In genomic region chr2:172025459-172026130, GRCm38 (mm10) we compare ENCODE assay signal across 24 mouse cellular contexts. TPM values are rescaled to one million over a fixed set of nuclear protein-coding genes. Genes with fewer than 3 reads are reported as not detected.
A peak's percentile ranks its signal among the peaks of the same experiment; 100 is the strongest.
DNase-seq lines count a peak whose midpoint lies in the region; ATAC-seq and TF ChIP-seq lines count a peak whose summit lies in the region.
"Had no signal": no experiment of that assay in that cellular context is flagged by ENCODE, and none has a peak within 500 bp of the region (broad histone marks: within the 10 kb centered on the region; RNA-seq: fewer than 3 reads in every experiment).

No protein-coding gene starts in this region.

- peak; percentile 81 for ATAC-seq in forebrain, embryonic 11.5 days (replicated peaks; ENCODE audit: low FRiP score)
- no peak for ATAC-seq in forebrain, postnatal 0 days
- ATAC-seq in midbrain, embryonic 11.5 days (ENCODE audit: low FRiP score) = peak; percentile 88
- no peak for ATAC-seq in midbrain, postnatal 0 days (ENCODE audit: low FRiP score)
- no peak for ATAC-seq in midbrain, embryonic 14.5 days (ENCODE audit: low FRiP score, low TSS enrichment)
- ATAC-seq: CD4-positive, CD25-positive, alpha-beta regulatory T cell, adult 4 months; liver, embryonic 12.5 days; Patski had no signal

- H3K36me3 ChIP-seq in forebrain, embryonic 11.5 days (ENCODE audit: control insufficient read depth, insufficient read depth, low read length) = no peaks in the 10 kb centered on the region
- no peaks in the 10 kb centered on the region for H3K36me3 ChIP-seq in forebrain, postnatal 0 days (ENCODE audit: insufficient read depth)
- no peaks in the 10 kb centered on the region for H3K36me3 ChIP-seq in midbrain, embryonic 11.5 days (ENCODE audit: control insufficient read depth, insufficient read depth, low read length)
- no peaks in the 10 kb centered on the region for H3K36me3 ChIP-seq in midbrain, postnatal 0 days (ENCODE audit: insufficient read depth, low read length)
- no peaks in the 10 kb centered on the region for H3K36me3 ChIP-seq in midbrain, embryonic 14.5 days (ENCODE audit: control insufficient read depth, insufficient read depth, low read length)
- H3K36me3 ChIP-seq: limb, embryonic 12.5 days; liver, embryonic 12.5 days; neural tube, embryonic 13.5 days had no signal

- H3K4me1 ChIP-seq in forebrain, embryonic 11.5 days (replicated peaks; ENCODE audit: control insufficient read depth, insufficient read depth, low read length) = no peaks in the 10 kb centered on the region
- no peaks in the 10 kb centered on the region for H3K4me1 ChIP-seq in forebrain, postnatal 0 days (ENCODE audit: insufficient read depth)
- peaks cover 4% of the 10 kb centered on the region for H3K4me1 ChIP-seq in midbrain, embryonic 11.5 days (ENCODE audit: control insufficient read depth, insufficient read depth, low read length)
- no peaks in the 10 kb centered on the region for H3K4me1 ChIP-seq in midbrain, postnatal 0 days (ENCODE audit: insufficient read depth, low read length)
- H3K4me1 ChIP-seq in midbrain, embryonic 14.5 days (ENCODE audit: control insufficient read depth, insufficient read depth, low read length) = no peaks in the 10 kb centered on the region
- H3K4me1 ChIP-seq: liver, embryonic 12.5 days had no signal

- no peaks in the 10 kb centered on the region for H3K27me3 ChIP-seq in forebrain, embryonic 11.5 days (ENCODE audit: control insufficient read depth, insufficient read depth, low read length)
- no peaks in the 10 kb centered on the region; the same call in 1 of the 2 replicates for H3K27me3 ChIP-seq in forebrain, postnatal 0 days (ENCODE audit: insufficient read depth, low read length)
- H3K27me3 ChIP-seq in midbrain, embryonic 11.5 days (ENCODE audit: control insufficient read depth, insufficient read depth, low read length) = no peaks in the 10 kb centered on the region
- H3K27me3 ChIP-seq in midbrain, postnatal 0 days (ENCODE audit: insufficient read depth, low read length) = no peaks in the 10 kb centered on the region
- H3K27me3 ChIP-seq in midbrain, embryonic 14.5 days (ENCODE audit: control insufficient read depth, insufficient read depth, low read length) = no peaks in the 10 kb centered on the region
- H3K27me3 ChIP-seq: liver, embryonic 12.5 days; neural tube, embryonic 13.5 days; Patski had no signal

- H3K4me3 ChIP-seq in forebrain, embryonic 11.5 days (ENCODE audit: low read depth, low read length) = no peak overlapping the region
- H3K4me3 ChIP-seq in forebrain, postnatal 0 days (ENCODE audit: low read depth, low read length) = no peak overlapping the region
- H3K4me3 ChIP-seq in midbrain, embryonic 11.5 days (ENCODE audit: low read depth, low read length) = no peak overlapping the region
- H3K4me3 ChIP-seq in midbrain, postnatal 0 days (ENCODE audit: low read depth, low read length) = no peak overlapping the region
- H3K4me3 ChIP-seq in midbrain, embryonic 14.5 days (replicated peaks; ENCODE audit: low read depth, low read length) = no peak overlapping the region
- H3K4me3 ChIP-seq: limb, embryonic 12.5 days; liver, embryonic 12.5 days; neural tube, embryonic 13.5 days had no signal

- no peak for TF ChIP-seq CTCF in forebrain, postnatal 0 days (IDR thresholded peaks at IDR 0.05; ENCODE audit: low read depth)
- TF ChIP-seq CTCF in midbrain, postnatal 0 days (IDR thresholded peaks at IDR 0.05) = no peak

- no peaks in the 10 kb centered on the region for H3K9me3 ChIP-seq in forebrain, embryonic 11.5 days (ENCODE audit: control insufficient read depth, low read length)
- H3K9me3 ChIP-seq in forebrain, postnatal 0 days (ENCODE audit: low read length) = no peaks in the 10 kb centered on the region
- H3K9me3 ChIP-seq in midbrain, embryonic 11.5 days (ENCODE audit: control insufficient read depth, low read length) = no peaks in the 10 kb centered on the region
- no peaks in the 10 kb centered on the region for H3K9me3 ChIP-seq in midbrain, postnatal 0 days (ENCODE audit: low read length)
- H3K9me3 ChIP-seq in midbrain, embryonic 14.5 days (ENCODE audit: control insufficient read depth, low read length) = no peaks in the 10 kb centered on the region
- H3K9me3 ChIP-seq: limb, embryonic 12.5 days; neural tube, embryonic 13.5 days had no signal

- DNase-seq in forebrain, embryonic 11.5 days (ENCODE audit: low spot score) = peak; percentile 59
- DNase-seq in forebrain, postnatal 0 days = no peak
- peak; percentile 92 for DNase-seq in midbrain, embryonic 11.5 days (ENCODE audit: low spot score, missing footprints)
- no peak for DNase-seq in midbrain, postnatal 0 days (ENCODE audit: low spot score)
- DNase-seq in embryo, embryonic 11 days = peak; percentile 58
- peak; percentile 40 for DNase-seq in midbrain, embryonic 14.5 days
- no peak for DNase-seq in cerebellum, adult 11-12 months
- DNase-seq: adrenal gland, postnatal 25 days; cerebellum, adult 2 months; cerebellum, postnatal 36 days; gastrocnemius, postnatal 36 days; kidney, adult 11 months; lung, embryonic 14.5 days; lung, postnatal 4 days; thymus, postnatal 14 days had no signal

- no peak overlapping the region for H3K9ac ChIP-seq in forebrain, embryonic 11.5 days (ENCODE audit: low read length)
- H3K9ac ChIP-seq in forebrain, postnatal 0 days = no peak overlapping the region
- H3K9ac ChIP-seq in midbrain, embryonic 11.5 days (ENCODE audit: low read length) = no peak overlapping the region
- H3K9ac ChIP-seq in midbrain, postnatal 0 days (replicated peaks; ENCODE audit: low read length, poor library complexity, severe bottlenecking) = no peak overlapping the region
- H3K9ac ChIP-seq in midbrain, embryonic 14.5 days (replicated peaks; ENCODE audit: low read length) = no peak overlapping the region
- H3K9ac ChIP-seq: limb, embryonic 12.5 days; liver, embryonic 12.5 days; lung, embryonic 14.5 days; neural tube, embryonic 13.5 days had no signal

- WGBS in forebrain, embryonic 11.5 days = 34% methylated on average over 12 of the region's 12 CpGs
- WGBS in forebrain, postnatal 0 days = 29% methylated on average over 12 of the region's 12 CpGs
- 39% methylated on average over 12 of the region's 12 CpGs for WGBS in midbrain, embryonic 11.5 days
- 35% methylated on average over 12 of the region's 12 CpGs for WGBS in midbrain, postnatal 0 days
- 27% methylated on average over 12 of the region's 12 CpGs for WGBS in midbrain, embryonic 14.5 days

- no peak overlapping the region for H3K27ac ChIP-seq in forebrain, embryonic 11.5 days (ENCODE audit: low read depth, low read length)
- H3K27ac ChIP-seq in forebrain, postnatal 0 days (ENCODE audit: low read depth, low read length) = no peak overlapping the region
- H3K27ac ChIP-seq in midbrain, embryonic 11.5 days (ENCODE audit: low read depth, low read length) = no peak overlapping the region
- no peak overlapping the region for H3K27ac ChIP-seq in midbrain, postnatal 0 days (ENCODE audit: low read depth, low read length)
- H3K27ac ChIP-seq in midbrain, embryonic 14.5 days (replicated peaks; ENCODE audit: low read depth, low read length) = no peak overlapping the region
- H3K27ac ChIP-seq: kidney, postnatal 0 days; limb, embryonic 12.5 days; liver, embryonic 12.5 days; neural tube, embryonic 13.5 days had no signal

- H3K4me2 ChIP-seq in forebrain, embryonic 11.5 days (ENCODE audit: low read depth, low read length, severe bottlenecking) = no peak overlapping the region
- H3K4me2 ChIP-seq in forebrain, postnatal 0 days (ENCODE audit: low read depth) = no peak overlapping the region
- H3K4me2 ChIP-seq in midbrain, embryonic 11.5 days = no peak overlapping the region
- H3K4me2 ChIP-seq in midbrain, postnatal 0 days (ENCODE audit: low read depth, low read length, poor library complexity, severe bottlenecking) = no peak overlapping the region
- no peak overlapping the region for H3K4me2 ChIP-seq in midbrain, embryonic 14.5 days (ENCODE audit: low read length)
- H3K4me2 ChIP-seq: limb, embryonic 12.5 days; liver, embryonic 12.5 days; lung, embryonic 14.5 days; neural tube, embryonic 13.5 days had no signal

RNA-seq across cellular contexts. Expression of gene Cbln4, which starts 17.7 kb away (rescaled TPM):
- 0.96 and 1.6 TPM in 2 replicates for polyA plus RNA-seq in forebrain, embryonic 11.5 days (2014; fragmentation: Nextera tagmentation; extraction: Ambion mirVana)
- total RNA-seq in forebrain, postnatal 0 days (2014; rRNA removed) = 10.9 and 15.7 TPM in 2 replicates
- 11.5 and 24.0 TPM in 2 replicates for polyA plus RNA-seq in forebrain, postnatal 0 days (2015; fragmentation: Nextera tagmentation; extraction: Ambion mirVana)
- polyA plus RNA-seq in midbrain, embryonic 11.5 days (2014; fragmentation: Nextera tagmentation; extraction: Ambion mirVana) = 0.80 and 1.2 TPM in 2 replicates
- total RNA-seq in midbrain, postnatal 0 days (2014; rRNA removed) = 34.4 and 35.7 TPM in 2 replicates
- 46.7 and 48.3 TPM in 2 replicates for polyA plus RNA-seq in midbrain, postnatal 0 days (2015; fragmentation: Nextera tagmentation; extraction: Ambion mirVana)
- polyA plus RNA-seq in midbrain, embryonic 14.5 days (2014; fragmentation: Nextera tagmentation; extraction: Ambion mirVana) = 29.0 and 34.7 TPM in 2 replicates
- total RNA-seq: adrenal gland, postnatal 25 days; ES-E14; gastrocnemius, postnatal 36 days had no signal
- polyA plus RNA-seq: heart, postnatal 0 days; liver, embryonic 12.5 days; lung, embryonic 14.5 days; Patski; small intestine, adult 2 months had no signal

Comparison
In these comparisons a context has a peak if more than half of its experiments do, and no peak if none do; other contexts are left out.
1. ATAC-seq: peak in forebrain, embryonic 11.5 days (single experiment) and midbrain, embryonic 11.5 days (single experiment); none in forebrain, postnatal 0 days (single experiment), midbrain, postnatal 0 days (single experiment) and midbrain, embryonic 14.5 days (single experiment).
2. DNase-seq: peak in forebrain, embryonic 11.5 days (single experiment), midbrain, embryonic 11.5 days (single experiment), embryo, embryonic 11 days (single experiment) and midbrain, embryonic 14.5 days (single experiment); none in forebrain, postnatal 0 days (single experiment), midbrain, postnatal 0 days (single experiment) and cerebellum, adult 11-12 months (single experiment).